Mouse (Mus musculus) adrenal gland, postnatal 4 days (tissue): Measurements from ENCODE around the gene Ankrd33b. TPM values are rescaled to one million over a fixed set of nuclear protein-coding genes. Genes with fewer than 3 reads are reported as not detected.

ENCODE experiments used
- DNase-seq, 2 experiments: peaks; one replicate each; pipeline ENCODE4 v3.0.0; 2021 to 2022; ENCODE audit warnings: low spot score in 2 of 2, mixed read lengths in 2 of 2
- total RNA-seq, 2 experiments: library from RNA; stranded (reverse); gene quantifications; 2 replicates each; pipeline ENCODE4 v1.2.3; 2021

Gene Ankrd33b
- total RNA-seq, 2 experiments from 2014 or later, result 2.1 to 5.5 TPM

DNA sequence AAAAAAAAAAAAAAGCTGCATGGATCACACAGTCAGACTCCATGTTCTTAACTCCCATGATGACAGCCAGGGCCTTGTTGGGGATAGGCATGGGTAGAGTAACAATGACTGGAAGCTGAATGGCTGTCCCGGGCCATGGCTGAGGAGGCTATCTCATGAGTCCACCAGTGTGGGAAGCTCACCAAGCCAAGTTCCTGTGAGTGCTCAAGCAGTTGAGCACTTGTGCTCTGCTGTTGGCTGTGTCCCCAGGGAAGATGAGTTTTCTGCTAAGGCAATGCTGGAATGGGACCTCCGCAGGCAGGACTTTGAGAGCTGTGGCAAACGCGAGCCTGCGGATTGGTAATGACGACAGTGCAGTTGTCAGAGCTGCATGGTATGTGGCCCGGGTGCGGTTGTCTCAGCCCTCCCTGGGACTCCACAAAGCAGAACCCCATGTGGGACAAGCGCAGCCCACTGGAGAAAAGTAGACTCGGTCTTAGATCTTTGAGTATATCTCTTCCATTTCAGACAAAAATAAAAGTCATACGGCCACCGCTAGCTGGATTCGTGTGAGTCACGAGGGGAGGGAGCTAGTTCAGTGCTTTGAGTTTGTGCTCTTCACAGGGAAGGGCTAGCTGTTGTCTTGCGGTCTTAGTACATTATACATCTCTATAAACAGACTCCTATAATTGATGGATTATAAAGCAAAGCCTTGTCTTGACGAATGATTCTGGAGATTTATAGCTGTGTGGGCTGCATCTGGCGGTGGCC lies 122.7 kb downstream of the Ankrd33b start:
- DNase-seq, result no peak

DNA sequence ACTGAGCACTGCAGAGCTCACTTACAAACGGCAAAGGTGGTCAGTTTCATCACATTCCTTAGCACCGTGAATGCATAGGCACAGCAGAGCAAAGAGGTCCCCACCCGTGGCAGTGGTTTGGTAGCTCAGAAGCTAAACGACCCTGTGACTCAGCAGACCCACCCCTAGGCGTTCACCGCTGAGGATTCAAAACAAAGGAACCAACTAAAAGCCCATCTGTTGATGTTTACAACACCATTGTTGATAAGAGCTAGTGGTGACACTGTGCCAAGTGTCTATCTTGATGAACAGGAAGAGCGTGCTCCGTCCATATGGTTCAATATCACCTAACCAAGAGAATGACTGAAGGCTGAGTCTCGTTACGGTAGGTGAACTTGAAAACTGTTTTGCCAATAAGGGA lies 124.3 kb downstream of the Ankrd33b start:
- no peak for DNase-seq

Other genes with a start within 250 kb of the Ankrd33b start
- gene Dap, start 143.4 kb downstream of the Ankrd33b start, total RNA-seq, result 10 to 100 TPM; 83.2 to 87.9 TPM
- gene Ropn1l, start 86.0 kb upstream of the Ankrd33b start, total RNA-seq, result 1 to 10 TPM; 2.2 to 3.8 TPM
- gene March6, start 163.3 kb upstream of the Ankrd33b start, total RNA-seq, result 100 to 1,000 TPM; 114 to 120 TPM
- 100 to 1,000 TPM; 103 to 106 TPM for gene Cmbl, start 197.7 kb upstream of the Ankrd33b start, total RNA-seq
- 100 to 1,000 TPM; 310 to 330 TPM for gene Cct5, start 234.1 kb upstream of the Ankrd33b start, total RNA-seq
- gene Fam173b, start 234.1 kb upstream of the Ankrd33b start, total RNA-seq, result 10 to 100 TPM; 17.1 to 17.4 TPM